Mouse (Mus musculus) forebrain, embryonic 14.5 days (tissue): ENCODE measurements around the gene Dip2b. TPM values are rescaled to one million over a fixed set of nuclear protein-coding genes. Genes with fewer than 3 reads are reported as not detected.

ENCODE experiments used
- ATAC-seq: fragments of 200-750 bp; cut with Nextera tagmentation; 2 replicates; pipeline ENCODE4 v1.8.0; 2017; ENCODE audit warnings: mild to moderate bottlenecking, moderate library complexity
- DNase-seq: peaks from one replicate; pipeline ENCODE4 v3.0.0-alpha.2; 2015; ENCODE audit warnings: low spot score
- H3K27ac ChIP-seq: fragments of 300-500 bp; sonication (generic); 2 replicates; pipeline ENCODE4 v1.5.1; 2014; ENCODE audit warnings: low read depth, mild to moderate bottlenecking, control low read depth, low read length, moderate library complexity
- H3K27me3 ChIP-seq: fragments of 300-500 bp; sonication (generic); replicated peaks from 2 replicates; pipeline ENCODE4 v1.6.1; 2014; ENCODE audit warnings: low read length, control low read depth, mixed read lengths; ENCODE audit not compliant: control insufficient read depth, insufficient read depth
- H3K36me3 ChIP-seq: fragments of 300-500 bp; sonication (generic); 2 replicates; pipeline ENCODE4 v1.6.1; 2014; ENCODE audit warnings: low read length, control low read depth; ENCODE audit not compliant: control insufficient read depth, insufficient read depth
- H3K4me1 ChIP-seq: fragments of 300-500 bp; sonication (generic); 2 replicates; pipeline ENCODE4 v1.6.1; 2014; ENCODE audit warnings: antibody characterized with exemption, low read length, control low read depth; ENCODE audit not compliant: control insufficient read depth, insufficient read depth
- H3K4me2 ChIP-seq: fragments of 300-500 bp; sonication (generic); 2 replicates; pipeline ENCODE4 v1.6.1; 2014; ENCODE audit warnings: mild to moderate bottlenecking, control low read depth, low read length
- H3K4me3 ChIP-seq: fragments of 300-500 bp; sonication (generic); 2 replicates; pipeline ENCODE4 v1.5.1; 2014; ENCODE audit warnings: low read depth, low read length, control low read depth
- H3K9ac ChIP-seq: fragments of 300-500 bp; sonication (generic); 2 replicates; pipeline ENCODE4 v1.6.1; 2014; ENCODE audit warnings: mild to moderate bottlenecking, low read length, control low read depth, moderate library complexity
- H3K9me3 ChIP-seq: fragments of 300-500 bp; sonication (generic); replicated peaks from 2 replicates; pipeline ENCODE4 v1.6.1; 2016; ENCODE audit warnings: low read length, control low read depth, mixed read lengths; ENCODE audit not compliant: control insufficient read depth
- WGBS: fragments of 180-500 bp; shearing (Covaris S2); extraction: QIAGEN DNeasy Blood & Tissue Kit; methylation state at CpG from one replicate; pipeline ENCODE4 v1.1.7; 2014; 5-methylcytosine and 5-hydroxymethylcytosine counted together
- polyA plus RNA-seq: library from polyadenylated mRNA; unstranded; fragments of >200 nt; fragmentation: Nextera tagmentation; extraction: Ambion mirVana; gene quantifications from 2 replicates; pipeline ENCODE4 v1.2.1, GENCODE M21; 2014

Gene Dip2b
- polyA plus RNA-seq, 1 experiment from 2014 or later: 16.3 TPM

GRCm38 (mm10) chr15:100042048-100042400 is 3.6 kb downstream of the Dip2b start:
- WGBS: 76% methylated on average over 9 of the region's 9 CpGs
- H3K4me2 ChIP-seq: peak overlapping the region; percentile 47
- H3K27ac ChIP-seq: peak overlapping the region; percentile 11; the same call in 1 of the 2 replicates
- no peaks in the 10 kb centered on the region for H3K9me3 ChIP-seq
- H3K4me1 ChIP-seq: peaks cover 26% of the 10 kb centered on the region
- H3K27me3 ChIP-seq: no peaks in the 10 kb centered on the region
- H3K36me3 ChIP-seq: 0 out of 2 replicates have a peak, but pooled peaks cover 3% of the 10 kb centered on the region
- H3K9ac ChIP-seq: peak overlapping the region; percentile 32; the same call in 1 of the 2 replicates
- H3K4me3 ChIP-seq: no peak overlapping the region
- DNase-seq (no peak), ATAC-seq (no peak)

- WGBS: 72% methylated on average over 6 of the region's 6 CpGs
- no peak for ATAC-seq
- Histone ChIP-seq H3K27me3 (no peaks in the 10 kb centered on the region), H3K36me3 (peaks cover 13% of the 10 kb centered on the region), H3K27ac (no peak overlapping the region), H3K4me2 (no peak overlapping the region), H3K9ac (no peak overlapping the region), H3K4me3 (no peak overlapping the region), H3K4me1 (peaks cover 21% of the 10 kb centered on the region), H3K9me3 (no peaks in the 10 kb centered on the region)
- DNase-seq: no peak
Observed at GRCm38 (mm10) chr15:100045576-100045975, 7.1 kb downstream of the Dip2b start.

GRCm38 (mm10) chr15:100049496-100050087 is 11.1 kb downstream of the Dip2b start:
- peaks cover 5% of the 10 kb centered on the region; the same call in 1 of the 2 replicates for H3K4me1 ChIP-seq
- H3K4me2 ChIP-seq: no peak overlapping the region
- no peak for ATAC-seq
- no peak overlapping the region for H3K27ac ChIP-seq
- no peak overlapping the region for H3K9ac ChIP-seq
- no peaks in the 10 kb centered on the region for H3K27me3 ChIP-seq
- 81% methylated on average over 7 of the region's 7 CpGs for WGBS
- H3K9me3 ChIP-seq: no peaks in the 10 kb centered on the region
- H3K36me3 ChIP-seq: peaks cover 13% of the 10 kb centered on the region
- H3K4me3 ChIP-seq: no peak overlapping the region
- DNase-seq: no peak

GRCm38 (mm10) chr15:100050940-100051339 is 12.5 kb downstream of the Dip2b start:
- no peak overlapping the region for H3K27ac ChIP-seq
- 77% methylated on average over 7 of the region's 7 CpGs for WGBS
- H3K4me2 ChIP-seq: no peak overlapping the region
- H3K36me3 ChIP-seq: peaks cover 13% of the 10 kb centered on the region
- H3K27me3 ChIP-seq: no peaks in the 10 kb centered on the region
- no peak overlapping the region for H3K4me3 ChIP-seq
- H3K9me3 ChIP-seq: no peaks in the 10 kb centered on the region
- 0 out of 2 replicates have a peak, but pooled peaks cover 2% of the 10 kb centered on the region for H3K4me1 ChIP-seq
- no peak for DNase-seq
- no peak for ATAC-seq
- no peak overlapping the region for H3K9ac ChIP-seq

GRCm38 (mm10) chr15:100052726-100053125 is 14.3 kb downstream of the Dip2b start:
- H3K9me3 ChIP-seq: no peaks in the 10 kb centered on the region
- no peak overlapping the region for H3K4me2 ChIP-seq
- no peaks in the 10 kb centered on the region for H3K4me1 ChIP-seq
- ATAC-seq: no peak
- H3K9ac ChIP-seq: no peak overlapping the region
- no peak for DNase-seq
- 53% methylated on average over 3 of the region's 3 CpGs for WGBS
- H3K36me3 ChIP-seq: peaks cover 7% of the 10 kb centered on the region
- peak overlapping the region; percentile 9; the same call in 1 of the 2 replicates for H3K27ac ChIP-seq
- H3K27me3 ChIP-seq: no peaks in the 10 kb centered on the region
- no peak overlapping the region for H3K4me3 ChIP-seq

- Histone ChIP-seq H3K36me3 (no peaks in the 10 kb centered on the region), H3K4me3 (no peak overlapping the region), H3K27ac (no peak overlapping the region), H3K27me3 (no peaks in the 10 kb centered on the region), H3K9me3 (no peaks in the 10 kb centered on the region), H3K4me1 (no peaks in the 10 kb centered on the region), H3K9ac (no peak overlapping the region), H3K4me2 (no peak overlapping the region)
- DNase-seq: no peak
- 92% methylated on average over 7 of the region's 7 CpGs for WGBS
- ATAC-seq: no peak
Observed at GRCm38 (mm10) chr15:100056397-100056908, 18.0 kb downstream of the Dip2b start.

- Histone ChIP-seq H3K4me1 (no peaks in the 10 kb centered on the region), H3K36me3 (no peaks in the 10 kb centered on the region), H3K9me3 (no peaks in the 10 kb centered on the region), H3K27ac (no peak overlapping the region), H3K9ac (no peak overlapping the region), H3K27me3 (no peaks in the 10 kb centered on the region), H3K4me3 (no peak overlapping the region), H3K4me2 (no peak overlapping the region)
- 83% methylated on average over 3 of the region's 3 CpGs for WGBS
- no peak for DNase-seq
- no peak for ATAC-seq
Observed at GRCm38 (mm10) chr15:100057698-100058097, 19.2 kb downstream of the Dip2b start.

GRCm38 (mm10) chr15:100058143-100058542 is 19.7 kb downstream of the Dip2b start:
- Histone ChIP-seq H3K27ac (no peak overlapping the region), H3K9ac (no peak overlapping the region), H3K4me1 (no peaks in the 10 kb centered on the region), H3K4me3 (no peak overlapping the region), H3K9me3 (no peaks in the 10 kb centered on the region), H3K4me2 (no peak overlapping the region), H3K27me3 (no peaks in the 10 kb centered on the region), H3K36me3 (no peaks in the 10 kb centered on the region)
- WGBS: 93% methylated on average over 3 of the region's 3 CpGs
- no peak for DNase-seq
- no peak for ATAC-seq

GRCm38 (mm10) chr15:100058912-100059311 is 20.4 kb downstream of the Dip2b start:
- H3K4me3 ChIP-seq: no peak overlapping the region
- no peaks in the 10 kb centered on the region for H3K4me1 ChIP-seq
- no peaks in the 10 kb centered on the region for H3K36me3 ChIP-seq
- DNase-seq: no peak
- no peak overlapping the region for H3K4me2 ChIP-seq
- no peaks in the 10 kb centered on the region for H3K27me3 ChIP-seq
- H3K27ac ChIP-seq: no peak overlapping the region
- H3K9me3 ChIP-seq: no peaks in the 10 kb centered on the region
- WGBS: 84% methylated on average over 11 of the region's 11 CpGs
- no peak for ATAC-seq
- H3K9ac ChIP-seq: no peak overlapping the region
